Mouse (Mus musculus) monocyte, adult 2 months (primary cell): ENCODE measurements around the gene Man1b1.

Experiments used
- DNase-seq, 2 experiments: peaks; one replicate each; pipeline ENCODE4 v3.0.0; 2022; ENCODE audit warnings: low spot score in 2 of 2, low read depth in 1 of 2

Gene Man1b1

DNA sequence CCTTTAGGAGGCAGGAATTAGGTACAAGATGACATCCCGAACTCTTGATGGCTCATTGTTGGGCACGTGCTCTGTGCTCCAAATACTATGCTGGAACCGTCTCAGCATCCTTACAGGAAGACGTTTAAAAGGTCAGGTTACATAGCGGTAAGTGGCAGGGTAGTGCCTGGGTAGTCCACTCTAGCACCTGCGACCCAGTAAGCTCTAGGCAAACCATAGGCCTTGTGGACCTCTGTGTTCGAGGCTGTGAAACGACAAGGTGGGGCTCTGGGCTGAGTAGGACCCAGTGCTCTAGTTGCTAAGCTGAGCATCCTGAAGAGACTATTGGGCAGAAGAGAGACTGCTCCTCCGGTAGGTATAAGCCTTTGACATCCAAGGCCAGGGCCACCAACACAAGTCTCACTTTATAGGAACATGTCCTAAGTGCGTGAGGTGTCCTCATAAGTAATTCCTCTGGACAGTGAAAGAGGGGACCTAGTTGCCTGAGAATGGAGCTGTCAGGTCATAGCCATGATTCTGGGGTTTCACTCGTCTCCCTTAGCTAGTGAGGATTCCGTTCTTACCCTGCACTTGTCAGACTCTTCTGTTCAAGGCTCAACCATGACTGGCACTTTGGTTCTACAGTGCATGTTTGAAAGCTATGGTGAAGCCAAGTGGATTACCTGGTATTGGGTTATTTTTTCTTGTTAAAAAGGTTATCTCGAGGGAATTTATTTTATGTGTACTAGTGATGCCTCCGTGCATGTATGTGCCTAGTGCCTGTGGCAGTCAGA is 26.4 kb upstream of the Man1b1 start:
- no peak for DNase-seq

DNA sequence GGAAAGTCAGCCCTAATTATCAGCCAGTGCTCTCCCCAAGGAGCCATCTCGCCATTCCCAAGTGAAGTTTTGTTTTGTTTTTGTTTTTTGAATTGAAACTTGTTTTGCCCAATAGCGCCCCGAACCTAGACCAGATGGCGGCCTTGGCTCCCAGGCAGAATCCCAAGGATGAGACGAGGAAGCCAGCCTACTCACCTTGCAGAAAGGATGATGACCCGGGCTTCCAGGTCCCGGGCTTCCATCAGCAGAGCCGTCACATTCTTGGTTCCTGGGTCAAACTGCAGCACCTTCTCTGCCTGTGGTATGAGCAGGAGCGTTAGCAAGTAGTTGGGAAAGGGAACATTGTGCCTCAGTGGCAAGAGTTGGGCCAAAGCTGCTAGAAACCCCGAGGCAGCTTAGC is 22.0 kb upstream of the Man1b1 start:
- DNase-seq, result no peak

DNA sequence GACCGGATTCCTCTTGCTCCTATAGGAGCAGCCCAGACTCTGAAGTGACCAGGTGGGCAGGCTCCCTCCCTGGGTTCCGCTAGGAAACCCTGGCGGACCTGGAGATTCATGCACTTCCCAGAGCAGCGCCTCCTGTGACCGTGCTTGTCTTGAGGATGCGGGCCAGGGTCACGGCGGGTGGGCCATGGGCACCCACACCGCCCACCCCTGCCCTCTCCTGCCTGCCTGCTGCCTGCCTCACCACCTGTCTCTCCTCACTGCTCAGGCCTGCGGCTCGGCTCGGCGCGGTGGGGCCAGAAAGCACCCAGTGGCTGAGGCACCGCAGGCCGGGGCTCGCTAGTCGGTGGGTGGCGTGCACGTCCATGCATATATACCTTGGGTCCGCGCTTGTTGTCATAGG is 21.2 kb upstream of the Man1b1 start:
- DNase-seq, result no peak

DNA sequence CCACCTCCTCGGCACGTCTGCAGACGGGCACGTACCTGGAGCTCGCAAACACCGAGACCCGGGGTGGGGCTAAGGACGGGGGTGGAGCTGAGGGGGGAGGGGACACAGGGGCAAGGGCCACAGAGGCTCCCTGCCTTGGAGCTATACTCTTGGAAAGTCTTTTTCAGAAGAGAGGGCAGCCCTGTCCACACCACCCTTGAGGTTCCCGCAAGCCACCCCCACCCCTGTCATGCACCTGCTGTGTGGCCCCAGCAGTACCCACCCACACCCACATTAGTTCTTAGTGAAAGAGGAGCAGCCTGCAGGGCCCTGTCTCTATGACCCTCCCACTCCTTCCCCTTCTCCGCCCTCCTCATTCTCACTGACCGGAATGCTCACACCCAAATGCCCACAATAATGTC is 20.6 kb upstream of the Man1b1 start:
- no peak for DNase-seq

DNA sequence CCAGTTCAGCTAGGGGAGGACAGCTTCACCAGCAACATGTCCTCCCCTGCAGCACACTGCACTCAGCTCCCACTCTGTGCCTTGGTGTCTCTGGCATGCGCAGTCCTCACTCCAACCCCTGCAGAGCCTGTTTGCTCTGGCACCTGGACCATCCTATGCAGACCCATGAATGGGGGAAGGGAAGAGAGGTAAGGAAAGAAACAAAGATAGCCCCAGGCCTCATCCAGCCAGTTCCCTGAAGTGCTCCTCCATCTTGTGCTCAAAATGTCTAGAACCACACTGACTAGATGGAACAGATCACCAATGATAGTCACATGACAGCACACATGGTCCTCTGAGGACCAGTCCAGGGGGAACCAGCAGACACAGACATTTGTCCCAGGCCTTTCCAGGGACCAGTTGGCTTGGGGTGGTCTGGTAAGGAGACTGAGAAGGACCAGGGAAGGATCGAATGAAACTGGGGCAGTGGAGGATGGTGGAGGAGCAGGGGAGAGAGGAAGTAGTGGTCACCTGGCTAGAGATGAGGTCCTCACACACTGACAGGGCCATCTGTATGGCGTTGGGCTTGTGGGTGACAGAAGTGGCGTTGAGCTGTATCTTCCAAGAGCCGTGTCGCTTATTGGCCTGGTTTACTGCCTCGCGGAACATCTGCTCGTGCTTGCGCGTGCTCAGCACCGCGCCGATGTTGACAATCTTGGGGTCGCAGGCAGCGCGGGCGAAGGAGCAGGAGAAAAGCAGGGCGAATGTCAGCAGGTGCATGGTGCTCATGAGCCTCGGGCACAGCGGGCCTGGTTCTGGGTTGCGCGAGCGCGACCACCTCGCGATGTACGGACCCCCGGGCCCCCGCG is 13.8 kb upstream of the Man1b1 start:
- no peak for DNase-seq

DNA sequence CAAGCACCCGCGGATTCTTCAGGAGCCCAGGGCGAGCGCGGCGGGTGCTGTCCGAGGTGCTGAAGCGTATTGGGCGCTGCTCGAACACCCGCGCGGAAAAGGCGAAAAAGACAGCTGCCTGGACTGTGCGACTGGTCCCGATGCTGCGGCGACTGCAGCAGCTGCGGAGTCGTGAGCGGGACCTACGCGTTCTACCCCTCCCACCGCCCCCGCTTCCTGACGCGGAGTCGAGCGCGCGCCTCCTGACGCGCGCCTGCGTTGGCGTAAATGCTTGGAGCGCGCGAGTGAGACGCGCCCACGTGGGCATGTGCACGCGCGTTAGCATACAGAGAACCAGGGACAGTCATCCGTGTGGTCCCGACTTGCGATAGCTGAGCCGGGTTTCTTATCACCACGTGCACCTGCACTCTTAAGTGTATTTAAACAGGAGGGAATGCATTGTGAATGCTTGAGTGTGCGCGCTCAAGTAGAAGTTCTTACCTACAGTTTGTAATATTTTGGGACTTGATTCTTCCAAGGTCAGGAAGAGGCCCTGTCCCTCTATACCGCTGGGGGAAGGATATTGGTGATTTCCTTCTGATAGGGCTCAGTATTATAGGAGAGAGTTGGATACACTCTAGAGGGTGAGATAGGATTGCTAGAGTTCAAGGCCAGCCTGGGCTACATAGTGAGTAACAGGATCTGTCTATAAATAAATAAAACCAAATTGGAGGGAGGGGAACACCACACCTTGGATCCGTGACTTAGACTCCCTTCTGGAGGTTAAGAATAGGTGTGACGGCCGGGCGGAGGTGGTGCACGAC is 13.0 kb upstream of the Man1b1 start, which contains the start of gene Grin1:
Gene Grin1, minus strand, starts transcription at position 217 of the 803 bp plus-strand sequence.
- peak in 1 of 2 experiments; percentile 23 for DNase-seq

DNA sequence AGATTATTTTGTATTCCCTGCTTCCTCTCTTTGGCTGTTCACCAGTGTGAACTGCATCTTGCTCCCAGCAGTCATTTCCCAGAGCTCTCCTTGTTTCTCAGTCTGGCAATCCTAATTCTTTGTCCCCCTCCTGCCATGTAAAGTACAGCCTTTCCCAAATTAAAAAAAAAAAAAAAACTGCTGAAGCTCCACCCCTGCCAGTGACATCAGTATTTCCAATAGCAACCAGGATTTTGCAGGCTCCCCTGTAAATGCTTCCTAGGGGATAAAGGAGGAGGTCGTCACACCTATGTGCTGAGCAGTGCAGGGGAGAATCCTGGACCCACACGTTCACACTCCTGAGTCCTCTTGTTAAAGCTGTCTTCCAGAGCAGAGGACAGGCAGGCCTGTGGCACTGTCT is 12.1 kb upstream of the Man1b1 start:
- no peak for DNase-seq

DNA sequence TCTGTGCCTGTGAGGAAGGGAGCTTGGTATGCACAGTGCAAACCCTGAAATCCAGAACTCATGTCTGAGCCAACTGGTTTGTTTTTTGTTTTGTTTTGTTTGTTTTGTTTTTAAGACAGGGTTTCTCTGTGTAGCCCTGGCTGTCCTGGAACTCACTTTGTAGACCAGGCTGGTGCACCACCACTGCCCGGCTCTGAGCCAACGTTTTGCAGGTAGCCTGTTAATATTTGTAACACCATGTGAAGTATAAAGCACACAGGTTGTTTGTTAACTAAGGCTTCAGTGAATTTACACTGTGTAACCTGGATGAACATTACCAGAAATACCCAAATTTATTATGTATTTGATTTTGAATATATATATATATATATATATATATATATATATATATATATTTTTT is 6.1 kb upstream of the Man1b1 start:
- DNase-seq, result no peak

DNA sequence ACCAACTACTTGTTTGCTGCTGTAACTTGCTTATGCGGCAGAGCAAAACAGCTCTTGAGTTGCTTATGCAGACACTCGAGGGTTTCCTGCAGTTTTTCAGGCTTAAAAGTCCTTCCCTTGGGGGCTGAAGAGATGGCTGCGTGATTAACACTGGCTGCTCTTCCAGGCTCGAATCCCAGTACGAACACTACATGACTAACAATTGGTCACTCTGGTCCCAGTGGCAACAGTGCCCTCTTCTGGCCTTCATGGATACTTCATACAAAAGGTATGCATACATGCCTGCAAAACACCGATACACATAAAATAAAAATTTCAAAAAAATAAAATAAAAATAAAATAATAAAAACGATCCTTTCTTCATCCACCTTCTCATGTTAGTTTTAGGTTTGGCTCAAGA is 3.7 kb upstream of the Man1b1 start:
- DNase-seq, result no peak

DNA sequence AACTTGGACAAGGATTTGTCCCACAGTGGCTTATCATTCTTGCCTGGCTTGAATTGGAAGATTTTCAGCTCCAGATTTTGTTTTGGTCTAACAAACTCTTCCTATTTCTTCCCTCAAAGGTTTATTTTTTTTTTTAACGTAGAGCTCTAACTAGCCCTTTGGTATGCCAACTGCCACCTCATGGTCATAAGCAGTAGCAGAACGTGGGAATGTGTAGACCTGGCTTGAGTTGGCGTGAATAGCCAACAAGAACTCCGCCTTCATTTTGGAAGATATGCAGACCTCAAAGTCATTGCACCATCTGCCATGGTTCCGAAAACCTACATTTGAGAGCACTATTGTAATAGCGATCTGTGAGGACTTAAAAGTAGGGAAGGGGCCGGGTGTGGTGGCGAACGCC is 668 bp upstream of the Man1b1 start:
- no peak for DNase-seq

DNA sequence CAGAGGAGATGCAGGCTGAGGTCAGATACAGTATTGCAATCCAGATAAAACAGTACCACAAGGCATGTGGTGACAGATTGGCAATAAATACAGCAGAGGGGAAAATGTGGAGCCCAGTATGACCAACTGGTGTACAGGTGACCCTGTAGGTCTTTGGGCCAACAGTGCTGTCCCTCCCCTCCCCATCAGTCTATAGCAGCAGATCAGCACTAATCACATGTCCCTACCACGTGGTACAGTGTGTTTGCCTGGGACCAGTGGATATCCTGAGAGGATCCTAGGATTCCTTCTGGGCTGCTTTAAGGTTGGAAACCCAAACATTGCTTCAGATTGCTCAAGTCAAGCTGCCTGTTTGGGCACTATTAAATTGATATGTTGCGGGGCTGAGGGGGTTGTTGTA is 1.4 kb downstream of the Man1b1 start:
- no peak for DNase-seq

DNA sequence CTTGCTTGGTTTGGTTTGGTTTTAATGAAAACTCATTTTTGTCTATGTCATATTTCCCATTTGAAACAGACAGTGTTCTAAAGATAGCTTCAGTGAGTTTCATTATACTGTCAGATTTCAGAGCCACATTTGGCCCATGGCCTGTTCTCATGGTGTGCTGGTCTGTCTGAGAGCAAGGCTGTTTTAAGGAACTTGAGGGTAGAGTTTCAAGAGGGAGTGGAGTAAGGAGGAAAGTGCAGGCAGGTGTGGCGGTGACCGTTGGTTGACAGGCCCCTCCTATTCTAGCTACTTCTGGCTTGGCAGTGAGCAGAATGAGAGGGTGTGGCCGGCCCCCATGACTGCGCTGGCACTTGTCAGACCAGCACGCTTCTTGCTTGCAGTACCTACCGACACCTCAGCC is 6.2 kb downstream of the Man1b1 start:
- DNase-seq, result no peak

DNA sequence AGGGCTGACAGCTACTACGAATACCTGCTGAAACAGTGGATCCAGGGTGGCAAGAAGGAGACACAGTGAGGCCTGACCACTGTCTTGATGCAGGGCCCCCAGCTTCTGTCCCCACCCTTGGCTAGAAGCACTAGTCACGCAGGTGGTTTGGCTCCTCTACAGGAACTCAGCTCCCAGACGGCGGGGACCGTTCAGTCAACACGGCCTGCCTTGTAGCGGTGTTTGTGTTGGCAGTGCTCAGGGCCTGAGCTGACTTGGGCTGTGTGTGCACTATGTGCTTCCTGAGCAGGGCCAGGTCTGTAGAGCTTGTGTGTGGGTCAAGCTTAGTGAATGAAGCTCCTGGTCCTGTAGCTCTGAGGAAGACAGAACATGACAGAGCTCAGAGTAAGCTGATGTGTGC is 16.0 kb downstream of the Man1b1 start:
- DNase-seq, result no peak

DNA sequence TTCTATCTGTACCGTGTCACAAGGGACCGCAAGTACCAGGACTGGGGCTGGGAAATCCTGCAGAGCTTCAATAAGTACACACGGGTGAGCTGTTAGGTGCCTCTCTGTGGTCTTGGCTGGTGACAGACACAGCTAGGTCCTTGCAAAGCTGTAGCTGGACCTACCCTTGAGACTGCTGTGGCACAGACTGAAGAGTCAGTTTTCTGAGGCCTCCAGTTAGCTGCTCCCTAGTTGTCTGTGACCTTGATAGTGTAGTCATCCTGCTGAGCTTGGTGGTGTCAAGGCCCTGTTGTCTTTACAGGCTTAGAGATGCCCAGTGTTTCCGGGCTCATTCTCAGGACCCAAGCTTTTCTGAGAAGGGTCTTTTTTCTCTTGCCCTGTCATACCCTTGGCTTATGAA is 17.4 kb downstream of the Man1b1 start:
- DNase-seq, result no peak

DNA sequence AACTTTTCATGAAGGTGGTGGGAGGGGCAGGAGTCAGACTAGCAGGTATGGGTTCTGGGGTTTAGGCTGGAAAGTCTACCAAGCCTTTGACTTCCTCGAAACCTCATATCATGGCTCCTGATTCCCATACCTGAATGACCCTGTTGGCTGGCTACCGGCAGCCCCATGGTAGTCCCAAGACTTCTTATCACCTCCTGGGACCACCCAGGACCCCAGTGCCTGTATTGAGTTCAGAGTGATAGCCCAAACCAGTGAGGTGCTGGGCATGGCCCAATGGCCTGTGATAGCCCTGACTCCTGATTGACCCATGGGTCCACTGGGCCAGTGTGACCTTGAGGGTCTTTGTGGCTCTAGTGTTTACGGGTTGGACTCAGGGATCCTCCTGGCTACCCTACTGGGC is 18.6 kb downstream of the Man1b1 start:
- DNase-seq, result no peak

DNA sequence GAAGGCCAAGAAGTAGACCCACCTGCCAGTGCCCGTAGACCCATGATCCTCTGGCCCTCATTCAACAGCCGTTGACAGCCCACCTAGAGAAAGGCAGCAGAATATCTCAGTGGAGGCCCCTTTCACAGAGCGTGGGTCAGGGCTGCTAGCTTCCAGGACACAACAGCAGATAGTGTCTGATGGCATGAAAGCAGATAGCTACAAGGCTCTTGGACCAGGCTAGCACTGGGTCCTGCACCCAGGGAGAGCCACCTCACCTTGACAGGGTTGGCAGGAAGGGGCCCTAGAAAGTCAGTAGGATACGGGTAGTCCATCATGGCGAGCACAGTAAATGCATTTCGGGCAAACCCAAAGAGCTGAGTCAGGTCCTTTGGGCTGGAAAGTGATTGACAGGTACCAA is 22.1 kb downstream of the Man1b1 start:
- DNase-seq, result no peak

DNA sequence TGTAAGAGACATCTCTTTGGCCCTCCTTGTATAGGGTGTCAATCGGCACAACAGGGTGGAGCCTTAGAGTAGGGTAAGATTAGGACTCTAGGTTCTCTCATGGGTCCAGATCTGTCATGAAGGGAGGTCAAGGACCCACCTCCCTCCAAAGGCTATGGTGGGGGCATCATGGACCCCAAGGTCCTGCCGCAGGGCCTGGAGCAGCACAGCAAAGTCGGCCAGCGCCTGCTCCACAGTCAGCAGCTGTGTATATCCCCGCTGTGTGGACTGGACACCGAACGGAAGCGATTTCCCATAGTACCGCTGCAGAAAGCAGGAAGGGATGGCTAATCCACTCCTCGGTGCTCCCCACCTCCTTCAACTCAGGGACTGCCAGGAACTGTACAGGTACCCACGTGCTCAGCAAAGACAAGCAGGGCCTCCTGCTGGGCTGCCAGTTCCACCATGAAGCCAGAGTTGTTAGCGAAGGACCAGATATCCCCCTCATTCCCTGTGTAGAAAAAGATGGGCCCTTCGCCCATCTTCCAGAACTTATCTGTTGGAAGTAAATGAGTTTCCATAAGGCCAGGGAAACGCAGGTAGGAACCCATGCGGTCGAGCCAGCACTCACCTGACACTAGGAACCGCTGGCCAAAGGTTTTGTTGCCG is 23.4 kb downstream of the Man1b1 start:
- no peak for DNase-seq

DNA sequence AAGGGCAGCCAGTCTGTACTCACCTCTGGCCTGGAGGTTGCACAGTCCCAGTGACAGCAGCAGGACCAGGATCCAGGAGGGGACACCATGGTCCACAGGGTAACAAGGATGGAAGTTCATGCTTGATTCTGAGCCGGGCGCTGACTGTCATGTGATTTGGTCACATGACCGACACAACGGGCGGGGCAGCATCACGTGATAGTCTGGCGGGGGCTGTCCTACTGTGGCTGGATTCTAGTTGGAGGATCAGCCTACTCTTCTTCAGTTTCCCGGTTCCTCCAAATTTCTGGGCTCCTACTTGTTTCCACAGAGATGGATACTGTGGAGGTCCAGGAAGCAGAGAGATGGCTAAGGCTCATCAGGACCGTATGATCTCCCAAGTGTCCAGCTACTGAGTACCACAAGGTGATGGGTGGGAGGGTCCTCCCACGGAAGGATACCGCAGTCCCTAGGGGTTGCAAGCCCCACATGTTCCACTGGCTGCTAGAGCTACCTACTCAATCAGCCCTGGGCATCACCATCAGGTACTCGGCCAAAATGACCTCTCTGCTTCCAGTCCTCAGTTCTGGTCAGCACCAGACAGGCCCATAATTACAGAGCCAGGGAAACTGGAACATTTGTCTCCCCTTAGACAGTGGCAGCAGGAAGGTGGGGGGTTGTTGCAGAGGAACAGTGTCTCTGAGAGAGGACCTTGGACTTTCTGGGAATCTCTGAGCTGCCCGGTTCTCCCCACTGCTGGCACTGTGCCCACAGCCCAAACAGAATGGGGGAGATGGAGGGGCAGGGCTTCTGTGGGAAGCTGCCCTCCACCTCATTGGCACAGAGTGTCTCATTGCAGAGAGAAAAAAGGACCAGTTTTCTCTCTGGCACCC is 24.3 kb downstream of the Man1b1 start, which contains the start of gene Dpp7:
Gene Dpp7, minus strand, starts transcription at position 152 of the 872 bp plus-strand sequence.
- peak; percentile 31 to 77 for DNase-seq

DNA sequence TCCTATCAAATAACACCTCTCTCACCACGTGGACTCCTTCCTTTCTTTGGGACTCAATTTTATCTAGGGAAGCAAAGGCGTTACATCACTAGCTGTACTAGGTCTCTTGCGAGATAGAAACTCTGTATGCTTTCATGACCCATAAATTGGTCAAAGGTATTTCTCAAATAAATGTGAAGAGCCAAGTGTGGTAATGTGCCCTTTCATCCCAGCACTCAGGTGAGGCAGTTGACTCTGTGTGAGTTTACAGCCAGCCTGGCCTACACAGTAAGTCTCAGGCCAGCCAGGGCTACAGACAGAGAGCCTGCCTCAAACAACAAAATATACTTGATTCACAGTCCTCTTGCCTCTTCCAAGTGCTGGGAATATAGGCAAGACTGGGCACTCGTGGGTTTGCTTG is 27.7 kb downstream of the Man1b1 start:
- DNase-seq, result no peak
